Mouse (Mus musculus) kidney, postnatal 25 days (tissue): Measurements from ENCODE around the gene Rnaset2a.
"Not testable (repeated sequence)": the region's sequence is repeated elsewhere in the genome, so short reads cannot be mapped to it uniquely, and the experiment has no call there.

Experiments
- DNase-seq, 2 experiments: peaks; one replicate each; pipeline ENCODE4 v3.0.0; 2021; ENCODE audit warnings: mixed read lengths in 2 of 2

Rnaset2a gene

GRCm38 (mm10) chr17:8147439-8148316, at the start of gene Rnaset2a, which contains the start of gene Gm49673:
Gene Rnaset2a, minus strand, starts transcription at chr17:8148097.
Gene Gm49673, minus strand, starts transcription at chr17:8147788.
- DNase-seq = peak; percentile 45 to 75

- no peak for DNase-seq
Measured at GRCm38 (mm10) chr17:8197652-8198051, 49.8 kb upstream of the Rnaset2a start.

- no peak for DNase-seq
Measured at GRCm38 (mm10) chr17:8195685-8196376, 47.9 kb upstream of the Rnaset2a start.

- no peak for DNase-seq
Measured at GRCm38 (mm10) chr17:8193678-8194077, 45.8 kb upstream of the Rnaset2a start.

- DNase-seq = no peak
Measured at GRCm38 (mm10) chr17:8184217-8184616, 36.3 kb upstream of the Rnaset2a start.

- no peak for DNase-seq
Measured at GRCm38 (mm10) chr17:8183815-8184214, 35.9 kb upstream of the Rnaset2a start.

- DNase-seq = no peak
Measured at GRCm38 (mm10) chr17:8177090-8177489, 29.2 kb upstream of the Rnaset2a start.

- DNase-seq = no peak
Measured at GRCm38 (mm10) chr17:8171081-8171480, 23.2 kb upstream of the Rnaset2a start.

GRCm38 (mm10) chr17:8170331-8170730, 22.4 kb upstream of the Rnaset2a start:
- no peak for DNase-seq

GRCm38 (mm10) chr17:8167436-8167835, 19.5 kb upstream of the Rnaset2a start:
- DNase-seq = peak; percentile 25 to 50

GRCm38 (mm10) chr17:8166454-8166853, 18.6 kb upstream of the Rnaset2a start:
- not testable (repeated sequence) for DNase-seq

GRCm38 (mm10) chr17:8165977-8166376, 18.1 kb upstream of the Rnaset2a start:
- DNase-seq = not testable (repeated sequence)

GRCm38 (mm10) chr17:8165608-8165945, 17.7 kb upstream of the Rnaset2a start:
- peak in 1 of 2 experiments; percentile 42 for DNase-seq

- DNase-seq = not testable (repeated sequence)
Measured at GRCm38 (mm10) chr17:8164701-8165607, 17.1 kb upstream of the Rnaset2a start, which contains the start of gene Fgfr1op. Gene Fgfr1op, plus strand, starts transcription at chr17:8165501.

GRCm38 (mm10) chr17:8160969-8161368, 13.1 kb upstream of the Rnaset2a start:
- peak; percentile 57 to 74 for DNase-seq

GRCm38 (mm10) chr17:8158627-8159026, 10.7 kb upstream of the Rnaset2a start:
- DNase-seq = not testable (repeated sequence)

GRCm38 (mm10) chr17:8155982-8156381, 8.1 kb upstream of the Rnaset2a start:
- not testable (repeated sequence) for DNase-seq

GRCm38 (mm10) chr17:8155010-8155409, 7.1 kb upstream of the Rnaset2a start:
- peak; percentile 25 to 53 for DNase-seq

GRCm38 (mm10) chr17:8146931-8147330, 966 bp downstream of the Rnaset2a start:
- DNase-seq = peak in 1 of 2 experiments; percentile 43

- peak; percentile 64 to 68 for DNase-seq
Measured at GRCm38 (mm10) chr17:8143802-8144673, 3.9 kb downstream of the Rnaset2a start.

GRCm38 (mm10) chr17:8140210-8140609, 7.7 kb downstream of the Rnaset2a start:
- DNase-seq = not testable (repeated sequence)
